ENCODE assay signal across 8 mouse cellular contexts in genomic region chr13:21917480-21917879, GRCm38 (mm10). TPM values are rescaled to one million over a fixed set of nuclear protein-coding genes. Genes with fewer than 3 reads are reported as not detected.
DNase-seq lines count a peak whose midpoint lies in the region; ATAC-seq and TF ChIP-seq lines count a peak whose summit lies in the region.

No protein-coding gene starts in this region.

- no peak for DNase-seq in kidney, adult 2 months
- DNase-seq in embryonic facial prominence, embryonic 11.5 days (ENCODE audit: low spot score) = no peak
- DNase-seq in yolk sac, embryonic 10.5 days (ENCODE audit: low spot score) = no peak
- DNase-seq in layer of hippocampus, adult 18-20 months (ENCODE audit: low spot score in 2 of 2) = no peak
- DNase-seq in gastrocnemius, postnatal 36 days = no peak

- 1% methylated on average over 11 of the region's 11 CpGs for WGBS in kidney, embryonic 16.5 days
- 24% methylated on average over 11 of the region's 11 CpGs for WGBS in kidney, adult 2 months
- under 1% methylated on average over 11 of the region's 11 CpGs for WGBS in embryonic facial prominence, embryonic 11.5 days
- 3% methylated on average over 11 of the region's 11 CpGs for WGBS in hindbrain, embryonic 16.5 days
- WGBS in midbrain, embryonic 15.5 days = 2% methylated on average over 11 of the region's 11 CpGs

- ATAC-seq in kidney, embryonic 16.5 days (ENCODE audit: low FRiP score, low TSS enrichment) = no peak
- ATAC-seq in embryonic facial prominence, embryonic 11.5 days (replicated peaks; ENCODE audit: insufficient number of reproducible peaks, low FRiP score, low TSS enrichment, low read depth) = no peak
- no peak for ATAC-seq in hindbrain, embryonic 16.5 days
- no peak for ATAC-seq in midbrain, embryonic 15.5 days (replicated peaks)

- TF ChIP-seq POLR2A in kidney, adult 2 months (IDR thresholded peaks at IDR 0.05; ENCODE audit: low read depth, low read length) = no peak

- no peaks in the 10 kb centered on the region for H3K9me3 ChIP-seq in kidney, embryonic 16.5 days (ENCODE audit: low read length)
- no peaks in the 10 kb centered on the region for H3K9me3 ChIP-seq in embryonic facial prominence, embryonic 11.5 days (replicated peaks; ENCODE audit: control insufficient read depth, low read length)
- H3K9me3 ChIP-seq in hindbrain, embryonic 16.5 days (ENCODE audit: control insufficient read depth, low read length) = no peaks in the 10 kb centered on the region
- no peaks in the 10 kb centered on the region for H3K9me3 ChIP-seq in midbrain, embryonic 15.5 days

- no peak for TF ChIP-seq CTCF in kidney, adult 2 months (conservative IDR thresholded peaks at IDR 0.05; ENCODE audit: insufficient read depth, insufficient read length, low read depth, low read length)

- 0 out of 2 replicates have a peak overlapping the region, but pooled peaks have one; percentile 41 for H3K9ac ChIP-seq in kidney, embryonic 16.5 days (replicated peaks; ENCODE audit: low read length)
- H3K9ac ChIP-seq in embryonic facial prominence, embryonic 11.5 days (replicated peaks; ENCODE audit: low read length) = no peak overlapping the region
- no peak overlapping the region for H3K9ac ChIP-seq in hindbrain, embryonic 16.5 days (ENCODE audit: low read depth, low read length)
- no peak overlapping the region for H3K9ac ChIP-seq in midbrain, embryonic 15.5 days

- no peak overlapping the region for H3K27ac ChIP-seq in kidney, embryonic 16.5 days (ENCODE audit: low read length)
- no peak overlapping the region for H3K27ac ChIP-seq in kidney, adult 2 months (ENCODE audit: insufficient read depth, low read depth, low read length)
- H3K27ac ChIP-seq in embryonic facial prominence, embryonic 11.5 days (replicated peaks; ENCODE audit: low read depth, low read length) = no peak overlapping the region
- H3K27ac ChIP-seq in hindbrain, embryonic 16.5 days (ENCODE audit: low read depth, low read length) = no peak overlapping the region
- H3K27ac ChIP-seq in midbrain, embryonic 15.5 days = no peak overlapping the region

- H3K4me2 ChIP-seq in kidney, embryonic 16.5 days (replicated peaks; ENCODE audit: low read depth, low read length) = peak overlapping the region; percentile 89
- peak overlapping the region; percentile 70 for H3K4me2 ChIP-seq in embryonic facial prominence, embryonic 11.5 days (ENCODE audit: low read depth, low read length)
- H3K4me2 ChIP-seq in hindbrain, embryonic 16.5 days (ENCODE audit: low read length) = peak overlapping the region; percentile 66
- H3K4me2 ChIP-seq in midbrain, embryonic 15.5 days = peak overlapping the region; percentile 51; the same call in 1 of the 2 replicates

- intact Hi-C loops in gastrocnemius, postnatal 36 days (cut with DNase I) = no loop called here

- H3K4me3 ChIP-seq in kidney, embryonic 16.5 days (ENCODE audit: low read length) = peak overlapping the region; percentile 62
- no peak overlapping the region for H3K4me3 ChIP-seq in kidney, adult 2 months (ENCODE audit: insufficient read depth, low read depth, low read length)
- H3K4me3 ChIP-seq in embryonic facial prominence, embryonic 11.5 days (ENCODE audit: low read depth, low read length) = peak overlapping the region; percentile 45
- peak overlapping the region; percentile 8; the same call in 1 of the 2 replicates for H3K4me3 ChIP-seq in hindbrain, embryonic 16.5 days (ENCODE audit: low read length)
- no peak overlapping the region; the same call in 1 of the 2 replicates for H3K4me3 ChIP-seq in midbrain, embryonic 15.5 days

- peaks cover 13% of the 10 kb centered on the region; the same call in 1 of the 2 replicates for H3K4me1 ChIP-seq in kidney, embryonic 16.5 days (ENCODE audit: insufficient read depth, low read length)
- no peaks in the 10 kb centered on the region for H3K4me1 ChIP-seq in kidney, adult 2 months (ENCODE audit: control insufficient read depth, insufficient read depth, low read length)
- H3K4me1 ChIP-seq in embryonic facial prominence, embryonic 11.5 days (ENCODE audit: control insufficient read depth, insufficient read depth, low read length) = no peaks in the 10 kb centered on the region
- peaks cover 8% of the 10 kb centered on the region for H3K4me1 ChIP-seq in hindbrain, embryonic 16.5 days (ENCODE audit: control insufficient read depth, insufficient read depth, low read depth, low read length)
- peaks cover 11% of the 10 kb centered on the region for H3K4me1 ChIP-seq in midbrain, embryonic 15.5 days

- H3K36me3 ChIP-seq in kidney, embryonic 16.5 days (ENCODE audit: insufficient read depth, low read length) = no peaks in the 10 kb centered on the region
- no peaks in the 10 kb centered on the region for H3K36me3 ChIP-seq in kidney, adult 2 months (ENCODE audit: control insufficient read depth, insufficient read depth, low read length)
- no peaks in the 10 kb centered on the region for H3K36me3 ChIP-seq in embryonic facial prominence, embryonic 11.5 days (replicated peaks; ENCODE audit: control insufficient read depth, insufficient read depth, low read depth, low read length)
- no peaks in the 10 kb centered on the region for H3K36me3 ChIP-seq in hindbrain, embryonic 16.5 days (ENCODE audit: control insufficient read depth, insufficient read depth, low read length)
- no peaks in the 10 kb centered on the region for H3K36me3 ChIP-seq in midbrain, embryonic 15.5 days (replicated peaks)

- peaks cover 13% of the 10 kb centered on the region; the same call in 1 of the 2 replicates for H3K27me3 ChIP-seq in kidney, embryonic 16.5 days (ENCODE audit: insufficient read depth, low read length)
- H3K27me3 ChIP-seq in kidney, adult 2 months (replicated peaks; ENCODE audit: control insufficient read depth, insufficient read depth, low read length) = peaks cover 4% of the 10 kb centered on the region
- 0 out of 2 replicates have a peak, but pooled peaks cover 2% of the 10 kb centered on the region for H3K27me3 ChIP-seq in embryonic facial prominence, embryonic 11.5 days (ENCODE audit: control insufficient read depth, insufficient read depth, low read length)
- H3K27me3 ChIP-seq in hindbrain, embryonic 16.5 days (replicated peaks; ENCODE audit: control insufficient read depth, insufficient read depth, low read length) = peaks cover 36% of the 10 kb centered on the region
- peaks cover 62% of the 10 kb centered on the region for H3K27me3 ChIP-seq in midbrain, embryonic 15.5 days (replicated peaks)

RNA-seq across cellular contexts. Expression of gene Zfp184, which starts 27.4 kb away (rescaled TPM):
- polyA plus RNA-seq in kidney, embryonic 16.5 days (2015; fragmentation: Nextera tagmentation; extraction: Ambion mirVana) = 11.6 and 13.7 TPM in 2 replicates
- polyA plus RNA-seq in kidney, adult 2 months (2012; rRNA removed) = 0.39 and 0.44 TPM in 2 replicates
- polyA plus RNA-seq in embryonic facial prominence, embryonic 11.5 days (2014; fragmentation: Nextera tagmentation; extraction: Ambion mirVana) = 28.2 and 30.4 TPM in 2 replicates
- 10.6 and 12.4 TPM in 2 replicates for polyA plus RNA-seq in hindbrain, embryonic 16.5 days (2015; fragmentation: Nextera tagmentation; extraction: Ambion mirVana)
- 14.0 TPM in 2 replicates for polyA plus RNA-seq in midbrain, embryonic 15.5 days (2015; fragmentation: Nextera tagmentation; extraction: Ambion mirVana)
- 1 to 10 TPM; 2.5 to 2.9 TPM for total RNA-seq in layer of hippocampus, adult 18-20 months (2021)
- under 1 TPM; 0.26 to 0.30 TPM for total RNA-seq in gastrocnemius, postnatal 36 days (2021)

Comparison
In these comparisons a context has a peak if more than half of its experiments do, and no peak if none do; other contexts are left out.
1. H3K4me3 ChIP-seq: peak in kidney, embryonic 16.5 days (single experiment), embryonic facial prominence, embryonic 11.5 days (single experiment) and hindbrain, embryonic 16.5 days (single experiment); none in kidney, adult 2 months (single experiment) and midbrain, embryonic 15.5 days (single experiment).
2. Peak in every context shown above with its lines, with median percentiles within 50 percentile points of each other: H3K4me2 ChIP-seq.